Mouse (Mus musculus): ENCODE results near the gene Fyb2.

DNA sequence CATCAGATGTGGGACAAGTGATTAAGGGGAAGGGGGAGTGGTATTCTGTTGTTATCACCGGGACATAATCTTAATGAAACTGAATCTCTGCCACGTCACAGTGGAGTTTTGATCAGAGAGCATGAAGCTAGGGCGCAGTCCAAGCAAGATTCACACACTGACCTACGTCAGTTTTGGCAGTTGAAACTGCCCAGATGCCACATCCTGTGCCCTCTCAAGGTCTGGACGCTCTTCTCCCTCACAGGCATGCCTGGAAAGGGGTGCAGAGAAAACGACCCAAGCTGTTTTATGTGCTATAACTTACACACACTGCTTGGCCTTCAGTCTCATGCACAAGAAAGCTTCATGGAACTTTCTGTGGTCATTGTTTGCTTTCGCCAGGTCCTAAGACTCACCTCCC, 74.4 kb downstream of the Fyb2 start:
- no peak for TF ChIP-seq CTCF (IDR thresholded peaks at IDR 0.05; ENCODE audit: extremely low read depth, insufficient read depth, low read length)
- no peak for TF ChIP-seq POLR2A (IDR thresholded peaks at IDR 0.05; ENCODE audit: extremely low read depth, insufficient read depth, low read length)
